Mouse (Mus musculus) urinary bladder, postnatal 10 days (tissue): Measurements from ENCODE around the gene Nol12.
A peak's percentile ranks its signal among the peaks of the same experiment; 100 is the strongest.

Experiments
- DNase-seq: peaks from one replicate; pipeline ENCODE4 v3.0.0; 2022; ENCODE audit warnings: low spot score

Gene Nol12

DNA sequence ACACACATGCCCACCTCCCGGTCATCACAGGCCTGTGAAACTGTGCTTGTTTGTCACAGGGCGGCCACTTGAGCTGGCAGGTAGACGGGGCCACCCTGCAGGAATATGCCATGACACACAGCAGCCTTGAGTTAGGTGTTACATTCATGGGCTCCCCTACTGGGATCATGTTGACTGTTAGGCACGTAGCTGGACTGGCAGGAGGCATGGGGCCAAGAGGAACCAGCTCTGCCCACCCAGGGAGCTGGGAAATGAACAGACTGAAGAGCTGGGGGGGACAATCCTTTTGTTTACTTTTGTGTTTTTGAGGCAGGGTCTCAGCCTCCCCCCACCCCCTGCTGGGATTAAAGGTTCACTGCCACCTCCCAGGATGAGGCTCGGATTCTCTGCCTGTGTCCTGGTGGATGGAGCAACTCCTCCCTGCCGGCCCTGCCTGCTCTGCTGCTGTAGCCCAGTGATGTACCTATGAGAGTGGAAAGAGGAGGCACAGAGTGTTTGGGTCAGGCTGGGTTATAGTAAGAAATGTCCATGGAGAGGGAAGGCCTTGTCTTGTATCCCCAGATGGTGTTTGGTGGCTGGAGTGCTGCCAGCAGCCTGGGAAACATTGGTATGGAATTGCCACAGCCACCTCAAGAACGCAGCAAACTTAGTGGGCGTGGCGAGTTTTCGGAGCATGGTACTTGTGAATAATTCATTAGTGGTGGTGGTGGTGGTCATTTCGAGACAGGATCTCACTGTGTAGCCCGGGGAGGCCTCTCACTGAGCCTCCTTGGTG is 18.5 kb upstream of the Nol12 start:
- no peak for DNase-seq

DNA sequence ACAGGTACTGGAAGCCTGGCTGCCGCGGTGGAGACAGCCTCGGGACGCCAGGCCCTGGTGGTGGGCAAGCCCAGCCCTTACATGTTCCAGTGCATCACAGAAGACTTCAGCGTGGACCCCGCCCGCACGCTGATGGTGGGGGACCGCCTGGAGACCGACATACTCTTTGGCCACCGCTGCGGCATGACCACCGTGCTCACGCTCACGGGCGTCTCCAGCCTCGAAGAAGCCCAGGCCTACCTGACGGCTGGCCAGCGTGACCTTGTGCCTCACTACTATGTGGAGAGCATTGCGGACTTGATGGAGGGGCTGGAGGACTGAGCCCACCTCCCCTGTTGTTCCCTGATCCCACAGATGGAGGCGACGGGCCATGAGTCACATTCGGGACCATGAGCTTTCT is 16.6 kb upstream of the Nol12 start:
- no peak for DNase-seq

DNA sequence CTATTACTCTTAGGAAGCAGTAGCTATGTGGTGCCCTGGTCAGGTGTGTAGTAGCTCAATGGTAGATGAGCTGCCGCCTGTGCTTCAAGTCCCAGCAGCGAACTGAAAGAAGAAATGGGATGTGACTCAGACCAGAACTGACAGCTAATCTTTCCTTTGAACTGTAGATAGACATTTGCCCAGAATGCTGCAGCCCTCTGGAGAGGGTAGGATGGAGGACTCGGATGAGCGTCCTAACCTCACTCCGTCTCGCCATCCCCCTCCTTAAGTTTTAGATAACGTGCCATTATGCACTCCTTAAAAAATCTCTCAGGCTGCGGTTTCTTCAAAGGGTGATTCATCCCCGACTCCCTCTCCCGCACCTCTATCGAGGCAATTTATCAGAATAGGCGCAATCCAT is 14.8 kb upstream of the Nol12 start:
- DNase-seq = no peak

DNA sequence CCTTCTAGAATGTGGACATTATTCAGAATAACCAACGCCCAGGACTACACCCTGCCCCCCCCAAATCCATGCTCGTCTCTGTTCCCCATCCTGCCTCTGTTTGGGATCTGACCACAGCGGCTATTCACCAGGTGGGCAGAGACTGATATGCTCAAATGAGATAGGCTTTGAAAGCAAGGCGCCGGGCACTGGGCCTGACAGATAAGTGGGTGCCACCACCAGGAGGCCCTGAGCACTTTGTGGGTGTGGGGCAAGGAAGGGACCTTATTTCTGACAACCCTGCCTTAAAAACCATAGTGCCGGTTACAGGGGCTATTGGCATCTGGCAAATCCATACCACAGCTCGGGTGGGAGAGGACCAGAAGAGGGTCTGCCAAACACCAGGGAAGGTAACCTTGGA is 12.0 kb upstream of the Nol12 start:
- DNase-seq = no peak

DNA sequence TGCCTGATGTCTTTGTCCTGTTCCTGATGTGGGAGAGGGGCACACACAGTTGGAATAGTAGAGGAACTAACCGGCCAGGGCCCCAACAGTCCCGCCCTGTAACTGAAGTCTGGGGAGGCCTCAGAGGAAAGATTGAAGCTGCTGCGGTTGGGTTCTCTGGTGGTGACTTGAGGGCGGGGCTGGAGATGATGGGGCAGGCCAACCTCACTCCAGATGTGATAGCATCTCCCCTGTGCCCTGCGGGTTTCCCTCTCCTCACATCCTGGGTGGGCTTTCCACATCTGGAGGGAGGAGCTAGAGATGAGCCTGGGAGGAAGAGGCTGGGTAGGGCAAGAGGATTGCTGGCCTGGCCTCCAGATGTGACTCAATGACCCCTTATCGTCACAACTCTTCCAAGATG is 11.1 kb upstream of the Nol12 start:
- DNase-seq = no peak

DNA sequence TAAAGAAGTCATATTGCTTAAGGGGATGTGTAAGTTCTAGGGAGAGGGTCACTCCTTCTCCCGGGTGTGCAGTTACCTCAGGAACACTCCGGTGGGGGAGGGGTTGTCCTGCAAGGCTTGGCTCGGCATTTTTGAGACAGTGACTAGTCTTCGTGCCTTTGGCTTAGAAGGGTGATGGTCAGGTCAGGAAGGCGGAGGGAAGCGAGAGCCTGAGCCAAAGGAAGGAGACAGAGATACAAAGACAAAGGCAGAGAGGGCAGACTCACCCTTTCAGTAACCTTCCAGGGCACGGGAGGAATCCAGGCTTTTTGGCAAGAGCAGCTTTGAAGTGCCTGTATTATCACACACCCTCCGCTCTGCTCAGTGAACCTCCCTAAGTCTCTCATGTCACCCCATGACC is 9.6 kb upstream of the Nol12 start:
- DNase-seq = no peak

DNA sequence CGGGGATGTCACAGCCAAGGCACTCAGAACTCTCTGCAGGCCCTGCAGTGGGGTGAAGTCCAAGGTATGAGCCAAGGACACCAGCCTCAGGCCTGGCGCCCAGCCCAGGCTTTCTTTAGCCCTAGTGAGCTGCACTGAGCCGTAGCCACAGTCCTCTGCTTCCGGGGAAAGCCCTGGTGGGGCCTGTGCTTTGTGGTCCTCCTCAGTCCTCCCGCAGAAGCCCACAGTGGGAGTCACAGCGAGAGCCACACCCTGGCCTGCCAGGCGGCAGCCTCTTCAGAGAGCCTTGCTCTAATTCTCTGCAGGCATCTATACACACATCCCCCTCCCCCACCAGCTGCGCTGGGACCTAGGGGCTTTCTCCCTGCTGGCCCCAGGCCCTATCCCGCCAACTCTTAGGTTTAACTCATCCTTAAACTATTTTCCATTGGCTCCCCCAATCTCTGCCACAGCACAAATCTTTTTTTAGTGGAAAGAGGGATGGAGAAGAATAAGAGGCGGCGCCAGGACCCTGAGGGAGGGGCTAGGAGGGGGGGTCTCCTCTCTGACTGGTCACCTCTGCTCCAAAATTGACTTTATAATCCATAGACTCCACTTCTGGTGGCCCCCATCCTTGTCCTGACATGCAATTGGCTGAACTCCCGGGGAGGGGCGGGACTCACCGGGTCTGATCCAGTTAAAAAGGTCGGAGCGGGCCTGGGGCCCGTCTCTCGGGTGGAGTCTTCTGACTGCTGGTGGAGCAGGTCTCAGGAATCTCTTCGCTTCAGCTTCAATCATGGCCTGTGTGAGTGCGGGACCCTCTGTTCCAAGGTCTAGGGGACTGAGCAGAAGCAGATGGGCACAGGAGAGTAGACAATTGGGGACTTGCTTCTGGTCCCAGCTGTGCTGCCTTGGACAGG is 8.5 kb upstream of the Nol12 start, which contains the start of gene Lgals1:
Gene Lgals1, plus strand, starts transcription at position 705 of the 899 bp plus-strand sequence.
- DNase-seq = peak; percentile 47

DNA sequence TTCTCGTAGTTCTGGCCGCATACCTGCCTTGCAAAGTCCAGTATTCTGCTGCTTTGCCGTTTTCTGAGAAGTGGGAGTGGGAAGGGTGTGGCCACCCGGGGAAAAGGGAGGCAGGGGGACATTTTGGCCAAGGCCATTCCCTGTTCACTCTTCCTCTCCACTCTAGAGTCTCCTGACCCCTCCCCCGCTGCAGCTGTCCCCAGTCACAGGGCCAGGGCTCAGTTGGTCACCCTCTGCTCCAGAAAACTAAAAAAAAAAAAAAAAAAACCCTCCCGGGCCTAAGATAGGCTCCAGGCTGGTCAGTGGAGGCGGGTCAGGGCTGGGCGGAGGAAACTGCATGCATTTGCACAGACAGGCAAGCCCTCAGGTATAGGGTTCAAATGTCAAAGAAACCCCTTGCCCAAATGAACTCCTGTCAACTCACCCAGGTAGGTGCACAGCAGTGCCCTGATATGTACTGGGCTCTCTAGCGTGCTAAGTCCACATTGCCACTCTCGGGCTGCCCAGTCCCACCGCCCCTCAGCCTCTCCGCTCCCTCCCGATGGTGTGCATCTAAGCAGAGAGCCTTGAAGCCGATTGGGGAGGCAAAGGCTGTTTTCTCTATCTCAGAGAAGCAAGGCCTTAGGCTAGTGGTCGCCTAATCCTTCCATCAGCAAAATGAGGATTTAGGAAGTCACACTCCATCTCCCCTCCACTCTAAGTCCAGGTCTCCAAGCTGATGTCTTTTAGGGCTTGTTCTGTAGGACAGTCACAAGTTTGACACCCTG is 7.5 kb upstream of the Nol12 start:
- no peak for DNase-seq

DNA sequence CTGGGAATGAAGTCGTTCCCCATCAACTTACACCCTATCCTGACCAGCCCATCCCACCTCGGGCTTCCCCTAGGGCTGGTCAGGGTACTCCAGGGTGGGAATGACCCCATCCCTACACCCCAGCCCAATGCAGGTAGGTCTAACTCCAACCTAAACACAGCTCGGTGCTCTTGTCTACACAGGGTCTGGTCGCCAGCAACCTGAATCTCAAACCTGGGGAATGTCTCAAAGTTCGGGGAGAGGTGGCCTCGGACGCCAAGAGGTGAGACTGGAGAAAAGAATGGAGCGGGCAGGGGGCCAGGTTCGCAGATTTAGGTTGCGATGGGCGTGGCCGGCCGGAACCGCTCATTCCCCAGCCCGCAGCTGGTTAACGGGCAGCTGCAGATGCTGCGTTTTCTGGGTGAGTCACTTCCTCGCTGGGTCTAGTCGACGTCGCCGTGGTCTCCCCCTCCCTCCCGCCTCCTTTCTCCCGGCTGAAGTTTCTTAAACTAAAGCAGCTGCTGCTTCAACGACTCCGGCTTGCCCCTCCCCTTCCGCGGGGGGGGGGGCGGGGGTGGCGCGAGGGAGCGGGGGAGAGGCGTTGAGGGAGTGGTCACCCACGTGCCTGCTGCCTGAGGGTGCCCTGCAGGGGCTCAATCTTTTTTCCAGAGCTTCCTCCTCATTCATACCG is 6.8 kb upstream of the Nol12 start:
- peak; percentile 39 for DNase-seq

DNA sequence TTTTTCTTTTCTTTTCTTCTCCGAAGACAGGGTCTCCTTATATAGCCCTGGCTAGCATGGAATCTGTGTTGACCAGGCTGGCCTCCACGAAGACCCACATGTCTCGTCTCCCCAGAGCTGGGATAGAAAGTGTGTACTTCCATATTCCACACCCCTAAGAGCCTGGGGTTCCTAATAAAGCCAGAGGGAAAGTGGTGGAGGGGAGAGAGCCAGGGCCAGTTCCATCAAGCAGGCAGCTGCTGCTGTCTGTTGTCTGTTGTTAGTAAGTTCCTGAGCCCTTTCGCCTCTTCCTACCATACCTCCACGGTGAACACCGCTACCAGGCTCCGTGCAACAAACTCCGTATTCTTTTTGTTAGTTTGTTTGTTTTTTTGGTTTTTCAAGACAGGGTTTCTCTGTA is 6.2 kb upstream of the Nol12 start:
- no peak for DNase-seq

DNA sequence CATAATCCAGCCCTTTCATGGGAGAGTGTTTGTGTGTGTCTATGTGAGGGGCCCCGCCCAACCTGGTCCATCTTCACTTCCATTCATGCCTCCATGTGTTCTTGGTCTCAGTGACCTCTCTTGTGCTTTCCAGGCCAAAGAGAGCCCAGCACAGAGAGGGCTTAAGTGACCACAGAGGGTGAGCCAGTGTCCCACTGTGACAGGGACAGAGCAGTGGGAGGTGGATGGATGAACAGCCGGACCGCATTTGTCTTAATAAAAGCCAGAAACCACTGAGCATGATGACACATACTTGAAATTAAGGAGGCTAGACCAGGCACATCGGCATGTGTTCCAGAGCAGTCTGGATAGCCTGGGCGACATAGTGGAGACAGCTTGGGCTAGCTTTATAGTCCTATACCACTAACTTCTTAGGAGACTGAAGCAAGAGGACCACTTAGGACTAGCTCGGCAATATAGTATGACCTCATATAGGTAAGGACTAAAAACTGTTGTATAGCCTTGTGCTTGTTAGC is 4.5 kb upstream of the Nol12 start:
- no peak for DNase-seq

DNA sequence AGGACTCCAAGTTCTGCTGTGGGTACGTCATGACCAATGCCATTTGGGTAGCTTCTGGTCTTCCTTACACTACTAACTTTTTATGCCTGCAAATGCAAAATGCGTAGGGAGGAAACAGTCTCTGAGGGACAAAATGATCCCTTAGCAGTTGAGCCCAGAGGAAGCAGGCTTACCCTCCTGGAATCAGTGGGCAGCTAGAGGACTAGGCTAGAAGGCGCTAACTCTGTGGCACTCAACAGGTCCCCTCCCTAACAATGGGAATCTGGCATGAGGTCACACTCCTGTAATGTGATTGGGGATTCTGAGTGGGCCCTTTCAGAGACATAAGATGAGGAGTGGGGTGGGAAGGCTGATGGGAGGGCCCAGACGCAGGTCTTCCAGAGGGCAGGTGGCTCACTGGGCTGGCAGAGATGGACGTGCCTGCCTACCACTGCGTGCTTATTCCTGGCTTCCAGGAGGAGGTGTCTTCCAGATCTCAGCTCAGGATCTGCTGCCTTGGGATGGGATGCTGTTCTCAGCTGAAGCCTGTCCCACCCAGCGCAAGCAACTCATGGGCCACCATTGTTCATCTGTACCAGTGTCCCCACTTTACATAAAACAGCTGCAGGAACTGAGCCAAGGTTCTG is 3.8 kb upstream of the Nol12 start:
- no peak for DNase-seq

DNA sequence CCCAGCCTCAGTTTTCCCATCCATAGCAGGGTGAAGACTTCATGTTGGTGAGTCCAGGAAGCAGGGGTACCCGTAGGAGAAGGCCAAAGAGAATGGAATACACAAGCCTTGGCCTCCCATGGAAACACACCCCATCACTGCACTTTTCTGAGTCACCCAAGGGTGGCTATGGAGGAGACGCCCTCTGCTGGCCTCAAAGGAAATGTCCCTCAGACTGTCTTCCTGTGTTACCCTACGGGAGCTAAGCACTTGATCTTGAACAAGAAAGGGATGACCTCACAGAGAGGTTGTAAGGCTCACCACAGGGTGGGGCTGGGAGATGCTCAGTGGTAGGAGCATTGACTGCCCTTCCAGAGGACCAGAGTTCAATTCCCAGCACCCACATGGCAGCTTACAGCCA is 3.2 kb upstream of the Nol12 start:
- DNase-seq = no peak

DNA sequence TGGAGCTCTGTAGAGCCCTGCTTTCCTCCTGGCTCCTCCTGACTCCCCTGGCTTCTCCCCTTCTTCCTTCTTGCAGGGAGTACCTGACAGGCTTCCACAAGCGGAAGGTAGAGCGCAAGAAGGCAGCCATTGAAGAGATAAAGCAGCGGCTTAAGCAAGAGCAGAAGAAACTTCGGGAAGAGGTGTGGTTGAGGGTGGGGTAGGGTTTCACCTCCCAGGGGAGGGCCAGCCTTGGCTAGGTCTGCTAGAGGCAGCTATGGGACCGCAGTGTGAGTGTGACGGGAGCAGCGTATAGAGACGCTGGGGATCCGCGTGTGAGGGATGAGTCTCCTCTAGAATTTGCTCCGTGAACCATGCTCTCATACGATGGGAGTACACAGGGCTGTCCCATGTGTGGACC is 1.7 kb downstream of the Nol12 start:
- no peak for DNase-seq

DNA sequence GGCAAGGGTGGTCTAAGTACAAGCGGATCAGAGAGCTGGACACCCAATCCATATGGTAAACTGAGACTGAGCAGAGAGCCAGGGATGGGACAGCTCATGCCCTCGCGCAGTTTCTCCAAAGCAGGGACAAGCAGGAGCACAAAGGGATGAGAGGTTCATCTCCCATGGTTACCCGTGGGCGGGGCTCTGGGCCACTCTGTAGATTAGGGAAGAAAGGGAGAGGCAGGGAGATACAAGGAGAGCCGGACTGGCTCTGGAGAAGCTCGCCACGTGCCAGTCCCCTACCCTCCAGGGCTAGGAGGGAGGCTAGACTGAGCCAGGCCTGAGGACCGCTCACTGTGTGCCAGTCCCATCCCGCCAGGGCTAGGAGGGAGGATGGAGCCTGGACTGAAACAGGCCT is 2.6 kb downstream of the Nol12 start:
- DNase-seq = no peak

DNA sequence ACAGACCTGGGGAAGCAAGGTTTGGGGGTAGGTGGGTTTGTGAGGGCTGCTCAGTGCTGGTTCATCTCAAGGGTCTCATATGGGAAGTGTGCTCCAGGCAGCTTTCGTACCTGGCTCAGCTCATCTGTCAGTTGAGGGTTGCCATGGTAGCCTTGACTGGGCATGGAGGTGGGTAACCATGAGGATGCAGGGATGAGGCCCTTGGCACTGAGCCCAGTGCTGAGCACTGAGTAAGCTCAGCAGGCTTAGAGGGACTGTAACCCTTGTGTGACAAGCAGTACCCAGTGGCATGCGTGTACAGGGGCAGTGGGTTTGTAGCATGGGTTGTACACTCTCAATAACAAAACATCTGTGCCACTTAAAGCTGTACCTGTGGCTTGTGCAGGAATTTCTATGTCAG is 3.2 kb downstream of the Nol12 start:
- DNase-seq = no peak

DNA sequence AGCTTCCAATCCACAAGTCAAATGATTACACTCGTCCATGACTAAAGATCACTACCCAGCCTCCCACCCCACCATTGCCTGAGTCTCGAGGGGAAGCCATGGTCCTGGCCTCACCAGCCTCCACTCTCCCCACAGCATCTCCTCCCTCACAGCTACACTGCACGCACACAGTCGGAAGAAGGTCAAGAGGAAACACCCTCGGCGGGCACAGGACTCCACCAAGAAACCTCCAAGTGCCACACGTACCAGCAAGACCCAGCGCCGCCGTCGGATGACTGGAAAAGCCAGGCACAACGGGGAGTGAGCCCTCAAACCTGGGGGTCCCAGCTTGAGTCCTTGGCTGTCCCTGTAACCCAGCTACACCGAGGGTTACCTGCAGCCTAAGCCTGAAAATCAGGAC is 5.6 kb downstream of the Nol12 start:
- no peak for DNase-seq

DNA sequence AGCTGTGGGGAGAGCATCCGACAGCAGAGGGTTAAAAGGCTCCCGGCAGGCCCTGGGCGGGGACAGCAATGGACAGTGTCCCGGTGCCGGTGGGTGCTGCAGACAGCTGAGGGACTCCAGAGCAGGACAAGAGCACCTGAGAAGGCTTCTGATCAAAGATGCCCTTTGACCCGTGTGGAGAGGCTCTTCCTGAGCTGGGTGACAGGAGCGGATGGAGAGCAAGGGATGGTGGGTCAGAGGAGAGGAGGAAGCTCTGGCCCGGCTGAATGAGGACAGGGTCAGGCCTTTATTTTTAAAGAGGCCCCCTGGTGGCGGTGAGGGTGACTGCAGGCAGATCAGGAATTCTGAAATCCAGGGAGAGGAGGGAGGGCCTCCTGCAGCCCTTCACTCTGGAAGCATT is 7.9 kb downstream of the Nol12 start:
- DNase-seq = peak; percentile 35

DNA sequence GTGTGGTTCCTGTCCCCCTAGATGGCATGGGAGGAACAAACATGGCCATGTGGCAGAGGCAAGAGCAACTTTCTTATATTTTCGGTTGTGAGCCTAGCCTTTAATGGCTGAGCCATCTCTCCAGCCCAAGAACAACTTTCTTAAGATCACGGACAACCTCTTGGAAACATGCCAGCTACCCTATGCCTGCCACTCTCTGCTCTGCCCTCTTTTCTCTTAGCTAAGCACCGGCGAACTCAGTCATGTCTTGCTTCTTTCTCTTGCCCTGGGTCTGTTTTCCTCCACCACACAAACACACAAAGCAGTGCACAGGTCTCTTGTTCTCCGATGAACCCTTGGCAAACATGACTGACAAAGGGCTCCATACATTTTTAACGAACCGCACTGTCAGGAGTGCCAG is 11.5 kb downstream of the Nol12 start:
- DNase-seq = no peak

DNA sequence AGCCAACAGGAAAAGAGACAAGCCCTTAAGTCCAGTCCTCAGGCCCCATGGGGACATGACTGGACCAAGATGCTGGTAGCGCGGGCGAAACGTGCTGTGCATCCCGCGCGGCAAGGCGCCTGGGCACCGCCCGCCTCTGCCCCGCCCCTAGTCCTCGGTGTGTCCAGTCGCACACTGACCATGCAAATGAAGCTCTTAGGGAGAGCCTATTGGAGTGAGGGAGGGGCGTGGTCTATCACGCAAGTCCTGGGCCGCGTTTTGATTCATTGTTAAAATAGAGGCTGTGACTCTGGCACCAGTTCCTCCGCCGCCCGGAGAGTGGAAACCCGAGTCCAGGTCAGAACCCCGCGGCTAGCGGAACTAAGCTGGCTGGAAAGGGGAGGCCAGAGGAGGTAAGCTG is 12.9 kb downstream of the Nol12 start, which contains the start of gene Triobp:
Gene Triobp, plus strand, starts transcription at position 68 of the 400 bp plus-strand sequence.
- DNase-seq = peak; percentile 38

DNA sequence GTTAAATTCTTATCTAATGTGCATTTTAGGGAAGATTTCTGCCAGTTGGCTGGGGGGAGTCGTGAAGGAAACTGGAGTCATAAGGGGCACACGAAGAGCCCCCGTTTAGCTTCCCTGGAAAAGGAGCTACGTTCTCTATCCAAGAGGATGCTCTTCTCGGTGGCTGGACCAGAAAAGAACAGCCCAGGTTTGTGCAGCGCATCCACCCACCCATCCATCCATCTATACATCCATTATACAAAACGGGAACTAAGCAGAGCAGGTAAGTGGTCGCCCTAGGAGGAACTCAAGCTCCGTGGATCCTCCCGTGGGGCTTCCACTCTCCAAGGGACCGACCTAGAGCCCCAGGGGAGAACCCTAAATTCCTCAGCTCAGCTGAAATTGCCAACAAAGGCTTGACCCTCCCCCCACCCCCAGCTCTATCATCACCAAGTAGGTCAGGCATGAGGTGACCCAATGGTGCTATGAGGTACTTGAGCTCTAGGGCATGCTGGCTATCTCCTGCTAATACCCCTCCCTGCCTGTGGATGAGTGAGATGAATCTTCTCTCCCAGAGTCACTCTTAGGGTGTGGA is 13.5 kb downstream of the Nol12 start:
- no peak for DNase-seq
